Mouse (Mus musculus) ES-Bruce4 (cell line): ENCODE measurements around the gene Prmt9.

ENCODE experiments used
- CTCF ChIP-seq: IDR thresholded peaks from one replicate; pipeline ENCODE4 v1.8.1; 2011; ENCODE audit warnings: low read depth, low read length
- EP300 ChIP-seq: IDR thresholded peaks from 2 replicates; pipeline ENCODE4 v1.6.1; 2011; ENCODE audit warnings: low read depth, low read length; ENCODE audit not compliant: insufficient read depth
- POLR2A ChIP-seq: IDR thresholded peaks from one replicate; pipeline ENCODE4 v1.8.1; 2011; ENCODE audit warnings: low read length; ENCODE audit not compliant: insufficient read depth

DNA sequence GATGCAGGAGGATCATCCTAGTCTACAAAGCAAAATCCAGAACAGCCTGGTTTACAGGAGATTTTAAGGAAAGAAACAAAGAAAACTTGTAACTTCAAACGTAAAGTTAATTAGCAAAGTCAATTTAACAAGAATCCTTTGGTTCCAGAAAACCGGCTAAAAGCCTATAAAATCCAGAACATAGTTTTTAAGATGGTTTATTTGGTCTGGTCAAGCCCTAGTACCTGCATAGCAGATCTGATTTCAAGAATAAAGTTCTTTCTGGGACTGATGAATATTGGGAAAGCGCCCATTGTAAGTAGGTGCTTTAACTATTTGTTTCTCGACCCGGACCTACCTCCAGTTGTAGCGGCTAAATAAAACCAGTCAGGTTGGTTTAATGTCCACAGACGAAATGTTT lies 60.4 kb downstream of the Prmt9 start:
- TF ChIP-seq POLR2A, result no peak
- no peak for TF ChIP-seq CTCF
- no peak for TF ChIP-seq EP300
